Mouse (Mus musculus): Measurements from ENCODE around the gene Fancc.

Gene Fancc

GRCm38 (mm10) chr13:63516535-63516934 is 19.5 kb upstream of the Fancc start:
- in situ Hi-C loops (cut with MboI, MseI): no loop called here

GRCm38 (mm10) chr13:63515542-63515941 is 18.5 kb upstream of the Fancc start:
- in situ Hi-C loops (cut with MboI, MseI): no loop called here

- in situ Hi-C loops (cut with MboI, MseI): no loop called here
These were observed 17.9 kb upstream of the Fancc start for GRCm38 (mm10) chr13:63514931-63515360.

GRCm38 (mm10) chr13:63513374-63514098 is 16.5 kb upstream of the Fancc start:
- in situ Hi-C loops (cut with MboI, MseI): no loop called here

- in situ Hi-C loops (cut with MboI, MseI): no loop called here
These were observed 15.3 kb upstream of the Fancc start for GRCm38 (mm10) chr13:63512411-63512810.

GRCm38 (mm10) chr13:63507821-63508220 is 10.7 kb upstream of the Fancc start:
- in situ Hi-C loops (cut with MboI, MseI): no loop called here

GRCm38 (mm10) chr13:63507001-63507556 is 10.0 kb upstream of the Fancc start:
- in situ Hi-C loops (cut with MboI, MseI): no loop called here

GRCm38 (mm10) chr13:63506364-63506763 is 9.3 kb upstream of the Fancc start:
- in situ Hi-C loops (cut with MboI, MseI): no loop called here

- in situ Hi-C loops (cut with MboI, MseI): no loop called here
These were observed 5.3 kb upstream of the Fancc start for GRCm38 (mm10) chr13:63502391-63502790.

GRCm38 (mm10) chr13:63499489-63499888 is 2.4 kb upstream of the Fancc start:
- in situ Hi-C loops (cut with MboI, MseI): no loop called here

GRCm38 (mm10) chr13:63487707-63488042 is 9.4 kb downstream of the Fancc start:
- in situ Hi-C loops (cut with MboI, MseI): no loop called here

- in situ Hi-C loops (cut with MboI, MseI): no loop called here
These were observed 10.0 kb downstream of the Fancc start for GRCm38 (mm10) chr13:63486791-63487706.

GRCm38 (mm10) chr13:63475356-63475755 is 21.7 kb downstream of the Fancc start:
- in situ Hi-C loops (cut with MboI, MseI): no loop called here

- in situ Hi-C loops (cut with MboI, MseI): no loop called here
These were observed 44.2 kb downstream of the Fancc start for GRCm38 (mm10) chr13:63452898-63453297.

GRCm38 (mm10) chr13:63451140-63451539 is 45.9 kb downstream of the Fancc start:
- in situ Hi-C loops (cut with MboI, MseI): no loop called here

GRCm38 (mm10) chr13:63445419-63445818 is 51.7 kb downstream of the Fancc start:
- in situ Hi-C loops (cut with MboI, MseI): loop anchor here (5.0 kb wide), 1 partner anchor 68 kb away; no protein-coding TSS in a partner anchor

- in situ Hi-C loops (cut with MboI, MseI): no loop called here
These were observed 64.3 kb downstream of the Fancc start for GRCm38 (mm10) chr13:63432759-63433158.

- in situ Hi-C loops (cut with MboI, MseI): no loop called here
These were observed 65.3 kb downstream of the Fancc start for GRCm38 (mm10) chr13:63431857-63432191.

GRCm38 (mm10) chr13:63431030-63431856 is 65.8 kb downstream of the Fancc start:
- in situ Hi-C loops (cut with MboI, MseI): no loop called here

- in situ Hi-C loops (cut with MboI, MseI): no loop called here
These were observed 66.4 kb downstream of the Fancc start for GRCm38 (mm10) chr13:63430681-63431029.

- in situ Hi-C loops (cut with MboI, MseI): no loop called here
These were observed 66.9 kb downstream of the Fancc start for GRCm38 (mm10) chr13:63430206-63430605.

- in situ Hi-C loops (cut with MboI, MseI): loop anchor here (10.0 kb wide), 1 partner anchor 183 kb away; no protein-coding TSS in a partner anchor
These were observed 68.9 kb downstream of the Fancc start for GRCm38 (mm10) chr13:63428211-63428610.

Data from T-helper 2 cell (primary cell).